Mouse (Mus musculus) liver, adult 2 months (tissue): ENCODE measurements around the gene Phc2.

Experiments used
- CTCF ChIP-seq: fragments of 200-500 bp; IDR thresholded peaks from 2 replicates; pipeline ENCODE4 v1.5.1; 2011; ENCODE audit warnings: low read depth, low read length, control low read depth
- POLR2A ChIP-seq: fragments of 200-500 bp; IDR thresholded peaks from 2 replicates; pipeline ENCODE4 v1.6.1; 2011; ENCODE audit warnings: low read length, control low read depth; ENCODE audit not compliant: insufficient read depth; ENCODE audit errors: extremely low read depth

- no peak for TF ChIP-seq POLR2A
- no peak for TF ChIP-seq CTCF
Measured at GRCm38 (mm10) chr4:128698011-128698861, 43.7 kb downstream of the Phc2 start.
